Mouse (Mus musculus) small intestine, adult 2 months (tissue): ENCODE measurements at regions not wholly inside any gene's neighbourhood (a gene's known extent, or its start where the extent isn't known, plus 50 kb on each side); places are given as distances from the start of the nearest gene placed in this dataset.

Experiments used
- CTCF ChIP-seq: fragments of 200-500 bp; IDR thresholded peaks from 2 replicates; pipeline ENCODE4 v1.5.1; 2012; ENCODE audit warnings: low read depth, mild to moderate bottlenecking, control low read depth, inconsistent platforms, low read length, moderate library complexity, mixed read lengths; ENCODE audit not compliant: insufficient replicate concordance, insufficient read length; ENCODE audit errors: extremely low read depth
- POLR2A ChIP-seq: fragments of 200-500 bp; IDR thresholded peaks from 2 replicates; pipeline ENCODE4 v1.6.1; 2012; ENCODE audit warnings: low read depth, mild to moderate bottlenecking, control low read depth, inconsistent platforms, low read length, moderate library complexity

DNA sequence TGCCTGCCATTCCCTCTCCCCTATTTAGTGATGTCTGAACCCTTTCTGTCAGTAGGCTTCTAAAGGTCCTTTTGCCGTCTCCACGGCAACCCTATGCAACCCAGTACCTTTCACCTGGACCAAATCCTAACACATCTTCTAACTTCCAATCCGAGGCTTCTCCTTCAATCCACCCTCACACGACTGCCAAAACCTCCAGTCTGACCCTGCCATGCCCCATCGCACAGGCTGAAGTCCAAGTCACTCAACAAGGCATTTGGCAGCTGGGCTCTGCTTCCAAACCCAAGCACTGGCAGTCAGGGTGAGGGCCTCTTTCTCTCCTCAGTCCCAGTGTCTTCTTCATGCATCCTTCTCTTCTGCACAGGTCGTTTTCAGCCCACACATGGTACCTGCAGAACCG lies 83.0 kb upstream of the Lrpprc start:
- TF ChIP-seq CTCF (no peak), POLR2A (no peak)
